Mouse (Mus musculus) liver, embryonic 11.5 days (tissue): ENCODE results near the gene Camkk2. TPM values are rescaled to one million over a fixed set of nuclear protein-coding genes. Genes with fewer than 3 reads are reported as not detected.
A peak's percentile ranks its signal among the peaks of the same experiment; 100 is the strongest.

Experiments used
- ATAC-seq: fragments of 200-750 bp; cut with Nextera tagmentation; replicated peaks from 2 replicates; pipeline ENCODE4 v1.8.0; 2017; ENCODE audit warnings: moderate number of reproducible peaks, mild to moderate bottlenecking, moderate TSS enrichment, moderate library complexity; ENCODE audit not compliant: low FRiP score
- DNase-seq: peaks from one replicate; pipeline ENCODE4 v3.0.0-alpha.2; 2017; ENCODE audit warnings: low spot score
- H3K27ac ChIP-seq: fragments of 300-500 bp; sonication (generic); 2 replicates; pipeline ENCODE4 v1.5.1; 2014; ENCODE audit warnings: mild to moderate bottlenecking, low read depth, low read length, control low read depth
- H3K27me3 ChIP-seq: fragments of 300-500 bp; sonication (generic); replicated peaks from 2 replicates; pipeline ENCODE4 v1.6.1; 2014; ENCODE audit warnings: low read length, mixed read lengths; ENCODE audit not compliant: control insufficient read depth, insufficient read depth
- H3K36me3 ChIP-seq: fragments of 300-500 bp; sonication (generic); 2 replicates; pipeline ENCODE4 v1.6.1; 2014; ENCODE audit warnings: mild to moderate bottlenecking, low read length, moderate library complexity, mixed read lengths; ENCODE audit not compliant: control insufficient read depth, insufficient read depth
- H3K4me1 ChIP-seq: fragments of 300-500 bp; sonication (generic); replicated peaks from 2 replicates; pipeline ENCODE4 v1.6.1; 2014; ENCODE audit warnings: low read length, mixed read lengths; ENCODE audit not compliant: control insufficient read depth, insufficient read depth
- H3K4me2 ChIP-seq: fragments of 300-500 bp; sonication (generic); 2 replicates; pipeline ENCODE4 v1.6.1; 2014; ENCODE audit warnings: mild to moderate bottlenecking, control low read depth, moderate library complexity
- H3K4me3 ChIP-seq: fragments of 300-500 bp; sonication (generic); 2 replicates; pipeline ENCODE4 v1.5.1; 2014; ENCODE audit warnings: low read depth, low read length, control low read depth
- H3K9ac ChIP-seq: fragments of 300-500 bp; sonication (generic); 2 replicates; pipeline ENCODE4 v1.6.1; 2014; ENCODE audit warnings: low read depth, low read length, control low read depth
- H3K9me3 ChIP-seq: fragments of 300-500 bp; sonication (generic); 2 replicates; pipeline ENCODE4 v1.6.1; 2016; ENCODE audit warnings: low read length, inconsistent platforms, mixed read lengths; ENCODE audit not compliant: control insufficient read depth
- WGBS: fragments of 180-500 bp; shearing (Covaris S2); extraction: QIAGEN DNeasy Blood & Tissue Kit; methylation state at CpG from one replicate; pipeline ENCODE4 v1.1.7; 2014; 5-methylcytosine and 5-hydroxymethylcytosine counted together
- polyA plus RNA-seq: library from polyadenylated mRNA; unstranded; fragments of >200 nt; fragmentation: Nextera tagmentation; extraction: Ambion mirVana; gene quantifications from 2 replicates; pipeline ENCODE4 v1.2.1, GENCODE M21; 2014

Gene Camkk2
- 15.5 and 16.6 TPM in 2 replicates for polyA plus RNA-seq

GRCm38 (mm10) chr5:122779277-122779834 is at the start of gene Camkk2:
Gene Camkk2 (minus strand): TSS chr5:122779409.
- DNase-seq: peak; percentile 79
- peak within 1 kb of the TSS; percentile 75 for H3K27ac ChIP-seq
- under 1% methylated on average over 63 of the region's 63 CpGs for WGBS
- peak within 1 kb of the TSS; percentile 97 for H3K4me2 ChIP-seq
- ATAC-seq: peak; percentile 70
- H3K27me3 ChIP-seq: no peaks in the 10 kb centered on the region
- H3K36me3 ChIP-seq: no peaks in the 10 kb centered on the region; the same call in 1 of the 2 replicates
- H3K9me3 ChIP-seq: no peaks in the 10 kb centered on the region; the same call in 1 of the 2 replicates
- H3K4me3 ChIP-seq: peak within 1 kb of the TSS; percentile 92
- peaks cover 27% of the 10 kb centered on the region for H3K4me1 ChIP-seq
- peak within 1 kb of the TSS; percentile 94 for H3K9ac ChIP-seq

GRCm38 (mm10) chr5:122825099-122825498 is 45.9 kb upstream of the Camkk2 start:
- ATAC-seq: no peak
- H3K4me1 ChIP-seq: peaks cover 6% of the 10 kb centered on the region

GRCm38 (mm10) chr5:122824450-122824849 is 45.2 kb upstream of the Camkk2 start:
- Histone ChIP-seq H3K4me1 (peaks cover 12% of the 10 kb centered on the region), H3K9ac (no peak overlapping the region), H3K9me3 (no peaks in the 10 kb centered on the region), H3K4me3 (no peak overlapping the region), H3K4me2 (no peak overlapping the region), H3K27ac (no peak overlapping the region), H3K36me3 (no peaks in the 10 kb centered on the region), H3K27me3 (no peaks in the 10 kb centered on the region)
- DNase-seq (no peak), ATAC-seq (no peak)
- 70% methylated on average over 6 of the region's 6 CpGs for WGBS

More at GRCm38 (mm10) chr5:122825099-122825498, 45.9 kb upstream of the Camkk2 start:
- H3K9ac ChIP-seq: no peak overlapping the region
- H3K27ac ChIP-seq: no peak overlapping the region
- 83% methylated on average over 8 of the region's 8 CpGs for WGBS
- no peaks in the 10 kb centered on the region for H3K27me3 ChIP-seq
- no peaks in the 10 kb centered on the region for H3K9me3 ChIP-seq
- no peak for DNase-seq
- H3K36me3 ChIP-seq: no peaks in the 10 kb centered on the region
- no peak overlapping the region for H3K4me3 ChIP-seq
- no peak overlapping the region for H3K4me2 ChIP-seq

GRCm38 (mm10) chr5:122823976-122824375 is 44.8 kb upstream of the Camkk2 start:
- no peaks in the 10 kb centered on the region for H3K9me3 ChIP-seq
- H3K9ac ChIP-seq: no peak overlapping the region
- DNase-seq (no peak), ATAC-seq (no peak)
- 81% methylated on average over 1 of the region's 1 CpGs for WGBS
- H3K27me3 ChIP-seq: no peaks in the 10 kb centered on the region
- H3K4me2 ChIP-seq: no peak overlapping the region
- no peak overlapping the region for H3K27ac ChIP-seq
- H3K4me1 ChIP-seq: peaks cover 15% of the 10 kb centered on the region
- H3K4me3 ChIP-seq: no peak overlapping the region
- peaks cover 3% of the 10 kb centered on the region; the same call in 1 of the 2 replicates for H3K36me3 ChIP-seq

- Histone ChIP-seq H3K4me3 (no peak overlapping the region), H3K4me1 (peaks cover 15% of the 10 kb centered on the region), H3K27ac (peak overlapping the region; percentile 29; the same call in 1 of the 2 replicates), H3K27me3 (no peaks in the 10 kb centered on the region), H3K9ac (no peak overlapping the region), H3K4me2 (no peak overlapping the region), H3K36me3 (peaks cover 16% of the 10 kb centered on the region), H3K9me3 (no peaks in the 10 kb centered on the region)
- no peak for ATAC-seq
- DNase-seq: no peak
- 79% methylated on average over 4 of the region's 4 CpGs for WGBS
Measured at GRCm38 (mm10) chr5:122822441-122822840, 43.2 kb upstream of the Camkk2 start.

GRCm38 (mm10) chr5:122821524-122821885 is 42.3 kb upstream of the Camkk2 start:
- under 1% methylated on average over 10 of the region's 10 CpGs for WGBS
- no peak overlapping the region for H3K27ac ChIP-seq
- no peak for DNase-seq
- peak overlapping the region; percentile 78 for H3K4me3 ChIP-seq
- peak overlapping the region; percentile 56 for H3K9ac ChIP-seq
- H3K4me1 ChIP-seq: peaks cover 15% of the 10 kb centered on the region
- ATAC-seq: peak; percentile 46; the same call in 1 of the 2 replicates
- peak overlapping the region; percentile 73 for H3K4me2 ChIP-seq
- no peaks in the 10 kb centered on the region for H3K9me3 ChIP-seq
- H3K27me3 ChIP-seq: no peaks in the 10 kb centered on the region
- peaks cover 20% of the 10 kb centered on the region for H3K36me3 ChIP-seq

- ATAC-seq (peak; percentile 99), DNase-seq (peak; percentile 91)
- H3K4me1 ChIP-seq: peaks cover 15% of the 10 kb centered on the region
- H3K36me3 ChIP-seq: peaks cover 23% of the 10 kb centered on the region
- peak within 1 kb of the TSS; percentile 92 for H3K9ac ChIP-seq
- no peaks in the 10 kb centered on the region for H3K9me3 ChIP-seq
- H3K27ac ChIP-seq: peak within 1 kb of the TSS; percentile 97
- no peaks in the 10 kb centered on the region for H3K27me3 ChIP-seq
- under 1% methylated on average over 55 of the region's 55 CpGs for WGBS
- H3K4me3 ChIP-seq: peak within 1 kb of the TSS; percentile 78
- peak within 1 kb of the TSS; percentile 73 for H3K4me2 ChIP-seq
Measured at GRCm38 (mm10) chr5:122820777-122821523, 41.7 kb upstream of the Camkk2 start, which contains the start of gene Anapc5. Gene Anapc5 (minus strand): TSS chr5:122821339.

GRCm38 (mm10) chr5:122812699-122813098 is 33.5 kb upstream of the Camkk2 start:
- H3K36me3 ChIP-seq: peaks cover 61% of the 10 kb centered on the region
- WGBS: 81% methylated on average over 3 of the region's 3 CpGs
- no peaks in the 10 kb centered on the region for H3K4me1 ChIP-seq
- no peaks in the 10 kb centered on the region for H3K27me3 ChIP-seq
- no peaks in the 10 kb centered on the region for H3K9me3 ChIP-seq
- H3K4me2 ChIP-seq: no peak overlapping the region
- H3K4me3 ChIP-seq: no peak overlapping the region
- no peak for ATAC-seq
- no peak overlapping the region for H3K9ac ChIP-seq
- H3K27ac ChIP-seq: no peak overlapping the region
- no peak for DNase-seq
